Mouse (Mus musculus) frontal cortex, postnatal 25 days (tissue): Measurements from ENCODE around the gene Rps18.
"Not testable (repeated sequence)": the region's sequence is repeated elsewhere in the genome, so short reads cannot be mapped to it uniquely, and the experiment has no call there.

ENCODE experiments used
- DNase-seq, 2 experiments: peaks; one replicate each; pipeline ENCODE4 v3.0.0; 2022; ENCODE audit warnings: low spot score in 2 of 2

Gene Rps18

GRCm38 (mm10) chr17:33904835-33905234, 51.0 kb downstream of the Rps18 start, which contains the start of gene Platr17:
Gene Platr17, plus strand, starts transcription at chr17:33905135.
- DNase-seq: not testable (repeated sequence)

- DNase-seq: not testable (repeated sequence)
Measured at GRCm38 (mm10) chr17:33903911-33904651, 51.7 kb downstream of the Rps18 start.

GRCm38 (mm10) chr17:33902491-33902890, 53.3 kb downstream of the Rps18 start:
- no peak for DNase-seq

- no peak for DNase-seq
Measured at GRCm38 (mm10) chr17:33902079-33902478, 53.7 kb downstream of the Rps18 start.
